Mouse (Mus musculus) C2C12 (cell line): Measurements from ENCODE around the gene Syk. TPM values are rescaled to one million over a fixed set of nuclear protein-coding genes. Genes with fewer than 3 reads are reported as not detected.

Source experiments
- H3K27me3 ChIP-seq: one replicate; pipeline ENCODE4 v1.6.1; 2011; ENCODE audit not compliant: control insufficient read depth, insufficient read depth, insufficient read length
- H3K36me3 ChIP-seq: one replicate; pipeline ENCODE4 v1.6.1; 2011; ENCODE audit not compliant: control insufficient read depth, insufficient read depth
- H3K4me3 ChIP-seq: one replicate; pipeline ENCODE4 v1.5.1; 2011; ENCODE audit warnings: mild to moderate bottlenecking, control low read depth; ENCODE audit not compliant: poor library complexity, insufficient read depth, severe bottlenecking
- H3K79me2 ChIP-seq: one replicate; pipeline ENCODE4 v1.6.1; 2011; ENCODE audit not compliant: control insufficient read depth, insufficient read depth
- H3K79me3 ChIP-seq: one replicate; pipeline ENCODE4 v1.6.1; 2011; ENCODE audit warnings: low read depth, control low read depth
- H3ac ChIP-seq: one replicate; pipeline ENCODE3; 2011; ENCODE audit warnings: low read depth; ENCODE audit not compliant: control insufficient read depth, insufficient read length
- CEBPB ChIP-seq: IDR thresholded peaks from one replicate; pipeline ENCODE4 v1.6.1; 2011; ENCODE audit warnings: low read depth, mild to moderate bottlenecking, control low read depth, moderate library complexity
- CTCF ChIP-seq: IDR thresholded peaks from one replicate; pipeline ENCODE4 v1.5.1; 2011; ENCODE audit not compliant: control insufficient read depth, insufficient read depth, insufficient read length
- FOSL1 ChIP-seq: IDR thresholded peaks from one replicate; pipeline ENCODE4 v1.8.0; 2011; ENCODE audit warnings: mild to moderate bottlenecking, low read length; ENCODE audit not compliant: poor library complexity, insufficient read depth, severe bottlenecking
- MAX ChIP-seq: IDR thresholded peaks from one replicate; pipeline ENCODE4 v1.6.1; 2011; ENCODE audit warnings: mild to moderate bottlenecking, control low read depth
- MYOD1 ChIP-seq: IDR thresholded peaks from one replicate; pipeline ENCODE4 v1.6.1; 2011; ENCODE audit warnings: low read depth; ENCODE audit not compliant: control insufficient read depth, insufficient read length
- MYOG ChIP-seq: IDR thresholded peaks from one replicate; pipeline ENCODE4 v1.6.1; 2011; ENCODE audit not compliant: control insufficient read depth, insufficient read length; ENCODE audit errors: extremely low read depth
- USF1 ChIP-seq: IDR thresholded peaks from one replicate; pipeline ENCODE4 v1.6.1; 2011; ENCODE audit warnings: low read depth, mild to moderate bottlenecking, control low read depth, moderate library complexity
- polyA plus RNA-seq: library from polyadenylated mRNA; unstranded; fragments of >200 nt; fragmentation: generic; extraction: Trizol; gene quantifications from one replicate; pipeline ENCODE4 v1.2.1, GENCODE M21; 2012; ENCODE audit warnings: missing spikeins

Syk gene
- polyA plus RNA-seq, 1 experiment: 0.50 TPM

GRCm38 (mm10) chr13:52571591-52572384 is 11.2 kb upstream of the Syk start:
- no peak overlapping the region for H3K4me3 ChIP-seq

GRCm38 (mm10) chr13:52572451-52573446 is 10.2 kb upstream of the Syk start:
- Histone ChIP-seq H3K79me2 (no peaks in the 10 kb centered on the region), H3K36me3 (no peaks in the 10 kb centered on the region), H3K27me3 (no peaks in the 10 kb centered on the region), H3ac (no peak overlapping the region), H3K79me3 (no peaks in the 10 kb centered on the region), H3K4me3 (no peak overlapping the region)
- no peak for TF ChIP-seq CTCF
- no peak for TF ChIP-seq FOSL1

More at GRCm38 (mm10) chr13:52571591-52572384, 11.2 kb upstream of the Syk start:
- H3K27me3 ChIP-seq: no peaks in the 10 kb centered on the region
- TF ChIP-seq MYOD1: no peak
- no peak for TF ChIP-seq MYOG
- no peak for TF ChIP-seq CTCF
- no peak for TF ChIP-seq MAX
- no peak for TF ChIP-seq USF1
- no peak for TF ChIP-seq CEBPB
- no peak for TF ChIP-seq FOSL1
- H3K79me3 ChIP-seq: no peaks in the 10 kb centered on the region
- no peaks in the 10 kb centered on the region for H3K79me2 ChIP-seq
- H3ac ChIP-seq: no peak overlapping the region
- H3K36me3 ChIP-seq: no peaks in the 10 kb centered on the region

- TF ChIP-seq MYOG (no peak), MYOD1 (no peak), MAX (no peak), FOSL1 (no peak), CEBPB (no peak), USF1 (no peak), CTCF (no peak)
- Histone ChIP-seq H3K27me3 (no peaks in the 10 kb centered on the region), H3K79me2 (no peaks in the 10 kb centered on the region), H3K36me3 (no peaks in the 10 kb centered on the region), H3K79me3 (no peaks in the 10 kb centered on the region), H3ac (no peak overlapping the region), H3K4me3 (no peak overlapping the region)
These were observed 8.7 kb upstream of the Syk start for GRCm38 (mm10) chr13:52574311-52574710.

- Histone ChIP-seq H3K79me2 (no peaks in the 10 kb centered on the region), H3K27me3 (no peaks in the 10 kb centered on the region), H3K36me3 (no peaks in the 10 kb centered on the region), H3ac (no peak overlapping the region), H3K79me3 (no peaks in the 10 kb centered on the region), H3K4me3 (no peak overlapping the region)
- no peak for TF ChIP-seq MYOG
- no peak for TF ChIP-seq USF1
- no peak for TF ChIP-seq MYOD1
- no peak for TF ChIP-seq CTCF
- no peak for TF ChIP-seq FOSL1
- no peak for TF ChIP-seq MAX
- TF ChIP-seq CEBPB: no peak
These were observed 7.5 kb upstream of the Syk start for GRCm38 (mm10) chr13:52575483-52575882.

GRCm38 (mm10) chr13:52576021-52576614 is 6.9 kb upstream of the Syk start:
- Histone ChIP-seq H3K79me2 (no peaks in the 10 kb centered on the region), H3K36me3 (no peaks in the 10 kb centered on the region), H3K4me3 (no peak overlapping the region), H3ac (no peak overlapping the region), H3K27me3 (no peaks in the 10 kb centered on the region), H3K79me3 (no peaks in the 10 kb centered on the region)
- TF ChIP-seq FOSL1 (no peak), MYOG (no peak), USF1 (no peak), MYOD1 (no peak), CEBPB (no peak), CTCF (no peak), MAX (no peak)
